Mouse (Mus musculus): ENCODE data around the gene Rnaseh1. TPM values are rescaled to one million over a fixed set of nuclear protein-coding genes. Genes with fewer than 3 reads are reported as not detected.

The Rnaseh1 gene
- polyA plus RNA-seq, 1 experiment: 12.6 TPM

Other genes starting within 250 kb of the Rnaseh1 start
- gene Dcdc2c, start 97.2 kb upstream of the Rnaseh1 start, polyA plus RNA-seq (2012; rRNA removed): not detected in 2 replicates
- gene Allc, start 67.1 kb upstream of the Rnaseh1 start, polyA plus RNA-seq (2012; rRNA removed): 0.36 and 0.93 TPM in 2 replicates
- gene Colec11, start 26.2 kb upstream of the Rnaseh1 start, polyA plus RNA-seq (2012; rRNA removed): 2.0 and 2.5 TPM in 2 replicates
- 322 and 337 TPM in 2 replicates for gene Rps7, start 13.6 kb upstream of the Rnaseh1 start, polyA plus RNA-seq (2012; rRNA removed)
- 31.7 and 49.8 TPM in 2 replicates for gene Adi1, start 25.6 kb downstream of the Rnaseh1 start, polyA plus RNA-seq (2012; rRNA removed)
- gene Trappc12, start 100.9 kb downstream of the Rnaseh1 start, polyA plus RNA-seq (2012; rRNA removed): 30.7 and 31.1 TPM in 2 replicates
- 31.3 and 51.6 TPM in 2 replicates for gene Eipr1, start 102.2 kb downstream of the Rnaseh1 start, polyA plus RNA-seq (2012; rRNA removed)